Mouse (Mus musculus) neural tube, embryonic 13.5 days (tissue): ENCODE results near the gene Foxf2. TPM values are rescaled to one million over a fixed set of nuclear protein-coding genes. Genes with fewer than 3 reads are reported as not detected.

Experiments used
- ATAC-seq: fragments of 200-750 bp; cut with Nextera tagmentation; 2 replicates; pipeline ENCODE4 v1.8.0; 2017; ENCODE audit warnings: low read depth, mild to moderate bottlenecking, moderate TSS enrichment, moderate library complexity
- H3K27ac ChIP-seq: fragments of 300-500 bp; sonication (generic); replicated peaks from 2 replicates; pipeline ENCODE4 v1.5.1; 2015; ENCODE audit warnings: moderate library complexity, mild to moderate bottlenecking, inconsistent platforms
- H3K27me3 ChIP-seq: fragments of 300-500 bp; sonication (generic); 2 replicates; pipeline ENCODE4 v1.6.1; 2015; ENCODE audit warnings: mild to moderate bottlenecking, inconsistent platforms
- H3K36me3 ChIP-seq: fragments of 300-500 bp; sonication (generic); 2 replicates; pipeline ENCODE4 v1.6.1; 2015; ENCODE audit warnings: mild to moderate bottlenecking, inconsistent platforms
- H3K4me1 ChIP-seq: fragments of 300-500 bp; sonication (generic); replicated peaks from 2 replicates; pipeline ENCODE4 v1.6.1; 2015; ENCODE audit warnings: inconsistent platforms
- H3K4me2 ChIP-seq: fragments of 300-500 bp; sonication (generic); 2 replicates; pipeline ENCODE4 v1.6.1; 2015; ENCODE audit warnings: inconsistent platforms, mild to moderate bottlenecking, moderate library complexity
- H3K4me3 ChIP-seq: fragments of 300-500 bp; sonication (generic); 2 replicates; pipeline ENCODE4 v1.5.1; 2015; ENCODE audit warnings: mild to moderate bottlenecking, inconsistent platforms
- H3K9ac ChIP-seq: fragments of 300-500 bp; sonication (generic); 2 replicates; pipeline ENCODE4 v1.6.1; 2015; ENCODE audit warnings: moderate library complexity, mild to moderate bottlenecking, inconsistent platforms
- H3K9me3 ChIP-seq: fragments of 300-500 bp; sonication (generic); 2 replicates; pipeline ENCODE4 v1.6.1; 2016; ENCODE audit warnings: inconsistent platforms
- WGBS: fragments of 180-500 bp; shearing (Covaris S2); methylation state at CpG from one replicate; pipeline ENCODE4 v1.1.7; 2015; 5-methylcytosine and 5-hydroxymethylcytosine counted together
- polyA plus RNA-seq: library from polyadenylated mRNA; unstranded; fragments of >200 nt; fragmentation: Nextera tagmentation; extraction: Ambion mirVana; gene quantifications from 2 replicates; pipeline ENCODE4 v1.2.1, GENCODE M21; 2015

The Foxf2 gene
- polyA plus RNA-seq, 1 experiment from 2014 or later: 5.5 TPM

- Histone ChIP-seq H3K27ac (no peak overlapping the region), H3K4me2 (no peak overlapping the region; the same call in 1 of the 2 replicates)
Observed at GRCm38 (mm10) chr13:31618919-31619655, 6.5 kb upstream of the Foxf2 start.

GRCm38 (mm10) chr13:31619826-31620498, 5.7 kb upstream of the Foxf2 start:
- ATAC-seq: no peak
- Histone ChIP-seq H3K27ac (peak overlapping the region; percentile 43; the same call in 1 of the 2 replicates), H3K27me3 (peaks cover 99% of the 10 kb centered on the region), H3K4me2 (peak overlapping the region; percentile 30), H3K36me3 (no peaks in the 10 kb centered on the region), H3K9me3 (no peaks in the 10 kb centered on the region), H3K4me3 (no peak overlapping the region), H3K4me1 (peaks cover 24% of the 10 kb centered on the region), H3K9ac (no peak overlapping the region)
- WGBS: under 1% methylated on average over 33 of the region's 33 CpGs

More at GRCm38 (mm10) chr13:31618919-31619655, 6.5 kb upstream of the Foxf2 start:
- no peak overlapping the region for H3K9ac ChIP-seq
- H3K4me1 ChIP-seq: peaks cover 15% of the 10 kb centered on the region
- H3K9me3 ChIP-seq: no peaks in the 10 kb centered on the region
- no peak overlapping the region for H3K4me3 ChIP-seq
- 2% methylated on average over 18 of the region's 18 CpGs for WGBS
- H3K36me3 ChIP-seq: no peaks in the 10 kb centered on the region
- ATAC-seq: no peak
- H3K27me3 ChIP-seq: peaks cover 99% of the 10 kb centered on the region

GRCm38 (mm10) chr13:31620499-31620847, 5.1 kb upstream of the Foxf2 start:
- Histone ChIP-seq H3K4me2 (peak overlapping the region; percentile 30), H3K27me3 (peaks cover 100% of the 10 kb centered on the region), H3K4me3 (no peak overlapping the region), H3K9me3 (no peaks in the 10 kb centered on the region), H3K36me3 (no peaks in the 10 kb centered on the region), H3K27ac (no peak overlapping the region), H3K4me1 (peaks cover 29% of the 10 kb centered on the region), H3K9ac (no peak overlapping the region)
- no peak for ATAC-seq
- WGBS: under 1% methylated on average over 10 of the region's 10 CpGs

GRCm38 (mm10) chr13:31620937-31621336, 4.7 kb upstream of the Foxf2 start:
- 5% methylated on average over 4 of the region's 4 CpGs for WGBS
- H3K9ac ChIP-seq: no peak overlapping the region
- no peak overlapping the region for H3K4me3 ChIP-seq
- H3K27me3 ChIP-seq: peaks cover 100% of the 10 kb centered on the region
- peaks cover 34% of the 10 kb centered on the region for H3K4me1 ChIP-seq
- H3K36me3 ChIP-seq: no peaks in the 10 kb centered on the region
- H3K9me3 ChIP-seq: no peaks in the 10 kb centered on the region
- no peak overlapping the region for H3K27ac ChIP-seq
- H3K4me2 ChIP-seq: peak overlapping the region; percentile 30; the same call in 1 of the 2 replicates
- ATAC-seq: no peak

- H3K9me3 ChIP-seq: no peaks in the 10 kb centered on the region
- H3K36me3 ChIP-seq: no peaks in the 10 kb centered on the region
- H3K27me3 ChIP-seq: peaks cover 100% of the 10 kb centered on the region
- no peak overlapping the region for H3K4me3 ChIP-seq
- WGBS: 6% methylated on average over 9 of the region's 9 CpGs
- H3K27ac ChIP-seq: no peak overlapping the region
- no peak overlapping the region for H3K9ac ChIP-seq
- H3K4me1 ChIP-seq: peaks cover 42% of the 10 kb centered on the region
- H3K4me2 ChIP-seq: no peak overlapping the region
- no peak for ATAC-seq
Observed at GRCm38 (mm10) chr13:31621741-31622140, 3.9 kb upstream of the Foxf2 start.

- peaks cover 100% of the 10 kb centered on the region for H3K27me3 ChIP-seq
- H3K4me1 ChIP-seq: peaks cover 44% of the 10 kb centered on the region
- no peak overlapping the region for H3K27ac ChIP-seq
- H3K9me3 ChIP-seq: no peaks in the 10 kb centered on the region
- no peak for ATAC-seq
- no peak overlapping the region for H3K4me3 ChIP-seq
- H3K4me2 ChIP-seq: no peak overlapping the region
- under 1% methylated on average over 3 of the region's 3 CpGs for WGBS
- H3K36me3 ChIP-seq: no peaks in the 10 kb centered on the region
- no peak overlapping the region for H3K9ac ChIP-seq
Observed at GRCm38 (mm10) chr13:31622371-31622770, 3.2 kb upstream of the Foxf2 start.

- Histone ChIP-seq H3K4me1 (peaks cover 38% of the 10 kb centered on the region), H3K27ac (no peak overlapping the region), H3K4me2 (no peak overlapping the region), H3K36me3 (no peaks in the 10 kb centered on the region), H3K4me3 (no peak overlapping the region), H3K9me3 (no peaks in the 10 kb centered on the region), H3K27me3 (peaks cover 100% of the 10 kb centered on the region), H3K9ac (no peak overlapping the region)
- WGBS: 3% methylated on average over 6 of the region's 6 CpGs
- no peak for ATAC-seq
Observed at GRCm38 (mm10) chr13:31623291-31623690, 2.3 kb upstream of the Foxf2 start.

- ATAC-seq: no peak
- Histone ChIP-seq H3K36me3 (no peaks in the 10 kb centered on the region), H3K27ac (no peak overlapping the region), H3K27me3 (peaks cover 100% of the 10 kb centered on the region), H3K4me1 (peaks cover 41% of the 10 kb centered on the region), H3K4me3 (peak overlapping the region; percentile 42), H3K4me2 (peak overlapping the region; percentile 59), H3K9me3 (no peaks in the 10 kb centered on the region), H3K9ac (no peak overlapping the region)
- WGBS: 2% methylated on average over 20 of the region's 20 CpGs
Observed at GRCm38 (mm10) chr13:31623906-31624860, 1.4 kb upstream of the Foxf2 start.

GRCm38 (mm10) chr13:31624966-31625332, 667 bp upstream of the Foxf2 start:
- under 1% methylated on average over 13 of the region's 13 CpGs for WGBS
- peaks cover 48% of the 10 kb centered on the region for H3K4me1 ChIP-seq
- H3K4me2 ChIP-seq: peak overlapping the region; percentile 59
- H3K27ac ChIP-seq: 0 out of 2 replicates have a peak overlapping the region, but pooled peaks have one; percentile 28
- H3K36me3 ChIP-seq: no peaks in the 10 kb centered on the region
- peak overlapping the region; percentile 42 for H3K4me3 ChIP-seq
- peaks cover 100% of the 10 kb centered on the region for H3K27me3 ChIP-seq
- H3K9me3 ChIP-seq: no peaks in the 10 kb centered on the region
- no peak for ATAC-seq
- H3K9ac ChIP-seq: peak overlapping the region; percentile 59

GRCm38 (mm10) chr13:31626183-31626801, 676 bp downstream of the Foxf2 start:
- Histone ChIP-seq H3K27me3 (peaks cover 100% of the 10 kb centered on the region), H3K27ac (peak overlapping the region; percentile 67), H3K4me3 (peak overlapping the region; percentile 42), H3K36me3 (no peaks in the 10 kb centered on the region), H3K9me3 (no peaks in the 10 kb centered on the region), H3K9ac (peak overlapping the region; percentile 59), H3K4me2 (peak overlapping the region; percentile 59), H3K4me1 (peaks cover 44% of the 10 kb centered on the region)
- ATAC-seq: 0 out of 2 replicates have a peak, but pooled peaks have one; percentile 9
- under 1% methylated on average over 60 of the region's 60 CpGs for WGBS

GRCm38 (mm10) chr13:31626991-31627625, 1.5 kb downstream of the Foxf2 start:
- H3K4me1 ChIP-seq: peaks cover 44% of the 10 kb centered on the region
- H3K27me3 ChIP-seq: peaks cover 100% of the 10 kb centered on the region
- peak overlapping the region; percentile 42 for H3K4me3 ChIP-seq
- no peaks in the 10 kb centered on the region for H3K9me3 ChIP-seq
- no peaks in the 10 kb centered on the region for H3K36me3 ChIP-seq
- peak overlapping the region; percentile 59 for H3K9ac ChIP-seq
- H3K4me2 ChIP-seq: peak overlapping the region; percentile 59
- ATAC-seq: no peak
- peak overlapping the region; percentile 67; the same call in 1 of the 2 replicates for H3K27ac ChIP-seq
- 1% methylated on average over 24 of the region's 24 CpGs for WGBS
